Mouse (Mus musculus) forebrain, embryonic 11.5 days (tissue): ENCODE measurements around the gene Aifm2. TPM values are rescaled to one million over a fixed set of nuclear protein-coding genes. Genes with fewer than 3 reads are reported as not detected.

Experiments used
- ATAC-seq: fragments of 200-750 bp; cut with Nextera tagmentation; replicated peaks from 2 replicates; pipeline ENCODE4 v1.8.0; 2017; ENCODE audit warnings: moderate TSS enrichment; ENCODE audit not compliant: low FRiP score
- DNase-seq: peaks from one replicate; pipeline ENCODE4 v3.0.0-alpha.2; 2017; ENCODE audit warnings: low spot score
- H3K27ac ChIP-seq: fragments of 300-500 bp; sonication (generic); 2 replicates; pipeline ENCODE4 v1.5.1; 2014; ENCODE audit warnings: low read depth, low read length
- H3K27me3 ChIP-seq: fragments of 300-500 bp; sonication (generic); 2 replicates; pipeline ENCODE4 v1.6.1; 2014; ENCODE audit warnings: mild to moderate bottlenecking, low read length, mixed read lengths; ENCODE audit not compliant: control insufficient read depth, insufficient read depth
- H3K36me3 ChIP-seq: fragments of 300-500 bp; sonication (generic); 2 replicates; pipeline ENCODE4 v1.6.1; 2014; ENCODE audit warnings: mild to moderate bottlenecking, low read length, moderate library complexity, mixed read lengths; ENCODE audit not compliant: control insufficient read depth, insufficient read depth
- H3K4me1 ChIP-seq: fragments of 300-500 bp; sonication (generic); replicated peaks from 2 replicates; pipeline ENCODE4 v1.6.1; 2014; ENCODE audit warnings: low read length, mixed read lengths; ENCODE audit not compliant: control insufficient read depth, insufficient read depth
- H3K4me2 ChIP-seq: fragments of 300-500 bp; sonication (generic); 2 replicates; pipeline ENCODE4 v1.6.1; 2014; ENCODE audit warnings: low read depth, mild to moderate bottlenecking, low read length, moderate library complexity, mixed read lengths; ENCODE audit not compliant: severe bottlenecking
- H3K4me3 ChIP-seq: fragments of 300-500 bp; sonication (generic); 2 replicates; pipeline ENCODE4 v1.5.1; 2014; ENCODE audit warnings: low read depth, low read length
- H3K9ac ChIP-seq: fragments of 300-500 bp; sonication (generic); 2 replicates; pipeline ENCODE4 v1.6.1; 2014; ENCODE audit warnings: low read length
- H3K9me3 ChIP-seq: fragments of 300-500 bp; sonication (generic); 2 replicates; pipeline ENCODE4 v1.6.1; 2016; ENCODE audit warnings: low read length, mixed read lengths; ENCODE audit not compliant: control insufficient read depth
- WGBS: fragments of 180-500 bp; shearing (Covaris S2); extraction: QIAGEN DNeasy Blood & Tissue Kit; methylation state at CpG from one replicate; pipeline ENCODE4 v1.1.7; 2014; 5-methylcytosine and 5-hydroxymethylcytosine counted together
- polyA plus RNA-seq: library from polyadenylated mRNA; unstranded; fragments of >200 nt; fragmentation: Nextera tagmentation; extraction: Ambion mirVana; gene quantifications from 2 replicates; pipeline ENCODE4 v1.2.1, GENCODE M21; 2014

The Aifm2 gene
- polyA plus RNA-seq: 5.9 and 6.2 TPM in 2 replicates

- H3K36me3 ChIP-seq: no peaks in the 10 kb centered on the region
- peak within 1 kb of the TSS; percentile 60 for H3K4me2 ChIP-seq
- WGBS: 14% methylated on average over 35 of the region's 36 CpGs
- peak; percentile 79 for ATAC-seq
- no peaks in the 10 kb centered on the region for H3K9me3 ChIP-seq
- H3K4me3 ChIP-seq: peak within 1 kb of the TSS; percentile 44
- peaks cover 4% of the 10 kb centered on the region for H3K27me3 ChIP-seq
- peak; percentile 87 for DNase-seq
- no peak within 1 kb of the TSS for H3K27ac ChIP-seq
- H3K4me1 ChIP-seq: no peaks in the 10 kb centered on the region
- peak within 1 kb of the TSS; percentile 50 for H3K9ac ChIP-seq
These were observed at the start of gene Aifm2 for GRCm38 (mm10) chr10:61714771-61715461. TSS of gene Aifm2 (plus strand) at chr10:61715263.

- no peak for ATAC-seq
- Histone ChIP-seq H3K4me2 (no peak overlapping the region), H3K27ac (no peak overlapping the region), H3K9me3 (no peaks in the 10 kb centered on the region), H3K36me3 (peaks cover 6% of the 10 kb centered on the region), H3K4me3 (no peak overlapping the region), H3K9ac (no peak overlapping the region), H3K27me3 (no peaks in the 10 kb centered on the region), H3K4me1 (no peaks in the 10 kb centered on the region)
- WGBS: 94% methylated on average over 3 of the region's 3 CpGs
- DNase-seq: no peak
These were observed 49.4 kb upstream of the Aifm2 start for GRCm38 (mm10) chr10:61665651-61666050.

GRCm38 (mm10) chr10:61669289-61669688 lies 45.8 kb upstream of the Aifm2 start:
- ATAC-seq: no peak
- Histone ChIP-seq H3K4me2 (no peak overlapping the region), H3K4me1 (no peaks in the 10 kb centered on the region), H3K9me3 (no peaks in the 10 kb centered on the region), H3K4me3 (no peak overlapping the region), H3K9ac (no peak overlapping the region), H3K27ac (no peak overlapping the region), H3K36me3 (peaks cover 11% of the 10 kb centered on the region), H3K27me3 (no peaks in the 10 kb centered on the region)
- DNase-seq: no peak
- 85% methylated on average over 7 of the region's 7 CpGs for WGBS

GRCm38 (mm10) chr10:61669896-61670295 lies 45.2 kb upstream of the Aifm2 start:
- no peak overlapping the region for H3K27ac ChIP-seq
- no peaks in the 10 kb centered on the region for H3K9me3 ChIP-seq
- no peaks in the 10 kb centered on the region for H3K4me1 ChIP-seq
- no peak overlapping the region for H3K4me3 ChIP-seq
- ATAC-seq (no peak), DNase-seq (no peak)
- no peaks in the 10 kb centered on the region for H3K27me3 ChIP-seq
- H3K4me2 ChIP-seq: no peak overlapping the region
- H3K36me3 ChIP-seq: peaks cover 11% of the 10 kb centered on the region
- H3K9ac ChIP-seq: no peak overlapping the region

GRCm38 (mm10) chr10:61670758-61671157 lies 44.3 kb upstream of the Aifm2 start:
- Histone ChIP-seq H3K27me3 (no peaks in the 10 kb centered on the region), H3K4me1 (no peaks in the 10 kb centered on the region), H3K4me3 (no peak overlapping the region), H3K9me3 (no peaks in the 10 kb centered on the region), H3K27ac (no peak overlapping the region), H3K4me2 (no peak overlapping the region), H3K36me3 (peaks cover 11% of the 10 kb centered on the region), H3K9ac (no peak overlapping the region)
- WGBS: 91% methylated on average over 3 of the region's 3 CpGs
- ATAC-seq (no peak), DNase-seq (no peak)

- Histone ChIP-seq H3K9me3 (no peaks in the 10 kb centered on the region), H3K9ac (no peak overlapping the region), H3K27ac (no peak overlapping the region), H3K4me3 (no peak overlapping the region), H3K36me3 (peaks cover 2% of the 10 kb centered on the region; the same call in 1 of the 2 replicates), H3K4me1 (no peaks in the 10 kb centered on the region; the same call in 1 of the 2 replicates), H3K4me2 (no peak overlapping the region), H3K27me3 (no peaks in the 10 kb centered on the region)
- ATAC-seq: no peak
- DNase-seq: no peak
- 88% methylated on average over 3 of the region's 3 CpGs for WGBS
These were observed 39.1 kb upstream of the Aifm2 start for GRCm38 (mm10) chr10:61675935-61676334.

- ATAC-seq: no peak
- H3K27me3 ChIP-seq: no peaks in the 10 kb centered on the region
- peak overlapping the region; percentile 87 for H3K9ac ChIP-seq
- peak overlapping the region; percentile 55 for H3K4me2 ChIP-seq
- H3K4me1 ChIP-seq: peaks cover 4% of the 10 kb centered on the region; the same call in 1 of the 2 replicates
- WGBS: 38% methylated on average over 9 of the region's 9 CpGs
- no peaks in the 10 kb centered on the region for H3K9me3 ChIP-seq
- DNase-seq: no peak
- peak overlapping the region; percentile 96 for H3K4me3 ChIP-seq
- H3K36me3 ChIP-seq: no peaks in the 10 kb centered on the region
- 0 out of 2 replicates have a peak overlapping the region, but pooled peaks have one; percentile 2 for H3K27ac ChIP-seq
These were observed 35.5 kb upstream of the Aifm2 start for GRCm38 (mm10) chr10:61679545-61679944.

- Histone ChIP-seq H3K4me2 (peak within 1 kb of the TSS; percentile 83), H3K4me3 (peak within 1 kb of the TSS; percentile 96), H3K27ac (0 out of 2 replicates have a peak within 1 kb of the TSS, but pooled peaks have one; percentile 31), H3K9me3 (no peaks in the 10 kb centered on the region), H3K27me3 (no peaks in the 10 kb centered on the region), H3K9ac (peak within 1 kb of the TSS; percentile 87), H3K36me3 (peaks cover 4% of the 10 kb centered on the region; the same call in 1 of the 2 replicates), H3K4me1 (peaks cover 4% of the 10 kb centered on the region; the same call in 1 of the 2 replicates)
- under 1% methylated on average over 71 of the region's 84 CpGs for WGBS
- DNase-seq (peak; percentile 100), ATAC-seq (peak; percentile 100)
These were observed 34.8 kb upstream of the Aifm2 start, which contains the start of gene Sar1a for GRCm38 (mm10) chr10:61680015-61680913. TSS of gene Sar1a (plus strand) at chr10:61680299.
